Mouse (Mus musculus) heart, embryonic 14.5 days (tissue): ENCODE results near the gene B4galt3. TPM values are rescaled to one million over a fixed set of nuclear protein-coding genes. Genes with fewer than 3 reads are reported as not detected.
A peak's percentile ranks its signal among the peaks of the same experiment; 100 is the strongest.

Source experiments
- ATAC-seq: fragments of 200-750 bp; cut with Nextera tagmentation; 2 replicates; pipeline ENCODE4 v1.8.0; 2017; ENCODE audit warnings: low read depth, moderate TSS enrichment; ENCODE audit not compliant: insufficient number of reproducible peaks, insufficient read depth, low FRiP score
- H3K27ac ChIP-seq, 2 experiments: fragments of 200-500 bp in 1 of 2; fragments of 300-500 bp in 1 of 2; sonication (generic) in 1 of 2; replicated peaks in 1 of 2; 2 replicates each; pipeline ENCODE4 v1.5.1; 2012 to 2014; ENCODE audit warnings: low read depth in 2 of 2, low read length in 2 of 2, control low read depth in 1 of 2, mild to moderate bottlenecking in 1 of 2, mixed read lengths in 1 of 2; ENCODE audit not compliant: control insufficient read depth in 1 of 2, insufficient read depth in 1 of 2
- H3K27me3 ChIP-seq: fragments of 300-500 bp; sonication (generic); 2 replicates; pipeline ENCODE4 v1.6.1; 2014; ENCODE audit warnings: mild to moderate bottlenecking, low read length, control low read depth; ENCODE audit not compliant: control insufficient read depth, insufficient read depth
- H3K36me3 ChIP-seq: fragments of 300-500 bp; sonication (generic); 2 replicates; pipeline ENCODE4 v1.6.1; 2014; ENCODE audit warnings: mild to moderate bottlenecking, control low read depth, low read length, mixed read lengths; ENCODE audit not compliant: control insufficient read depth, insufficient read depth
- H3K4me1 ChIP-seq, 2 experiments: fragments of 200-500 bp in 1 of 2; fragments of 300-500 bp in 1 of 2; sonication (generic) in 1 of 2; 2 replicates each; pipeline ENCODE4 v1.6.1; 2012 to 2014; ENCODE audit warnings: low read length in 2 of 2, control low read depth in 1 of 2, mixed read lengths in 1 of 2; ENCODE audit not compliant: control insufficient read depth in 2 of 2, insufficient read depth in 2 of 2
- H3K4me2 ChIP-seq: fragments of 300-500 bp; sonication (generic); 2 replicates; pipeline ENCODE4 v1.6.1; 2014; ENCODE audit warnings: mild to moderate bottlenecking, low read length
- H3K4me3 ChIP-seq, 2 experiments: fragments of 200-500 bp in 1 of 2; fragments of 300-500 bp in 1 of 2; sonication (generic) in 1 of 2; 2 replicates each; pipeline ENCODE4 v1.5.1; 2012 to 2014; ENCODE audit warnings: low read length in 2 of 2, mild to moderate bottlenecking in 2 of 2, control low read depth in 1 of 2, low read depth in 1 of 2, moderate library complexity in 1 of 2; ENCODE audit not compliant: control insufficient read depth in 1 of 2, insufficient read depth in 1 of 2
- H3K9ac ChIP-seq: fragments of 300-500 bp; sonication (generic); 2 replicates; pipeline ENCODE4 v1.6.1; 2014; ENCODE audit warnings: mild to moderate bottlenecking, low read length
- H3K9me3 ChIP-seq: fragments of 300-500 bp; sonication (generic); 2 replicates; pipeline ENCODE4 v1.6.1; 2016; ENCODE audit warnings: low read length, control low read depth; ENCODE audit not compliant: control insufficient read depth
- WGBS: fragments of 180-500 bp; shearing (Covaris S2); extraction: QIAGEN DNeasy Blood & Tissue Kit; methylation state at CpG from one replicate; pipeline ENCODE4 v1.1.7; 2014; 5-methylcytosine and 5-hydroxymethylcytosine counted together
- polyA plus RNA-seq: library from polyadenylated mRNA; unstranded; fragments of >200 nt; fragmentation: Nextera tagmentation; extraction: Ambion mirVana; gene quantifications from 2 replicates; pipeline ENCODE4 v1.2.1, GENCODE M21; 2014

B4galt3 gene
- polyA plus RNA-seq, 1 experiment from 2014 or later = 55.6 TPM

DNA sequence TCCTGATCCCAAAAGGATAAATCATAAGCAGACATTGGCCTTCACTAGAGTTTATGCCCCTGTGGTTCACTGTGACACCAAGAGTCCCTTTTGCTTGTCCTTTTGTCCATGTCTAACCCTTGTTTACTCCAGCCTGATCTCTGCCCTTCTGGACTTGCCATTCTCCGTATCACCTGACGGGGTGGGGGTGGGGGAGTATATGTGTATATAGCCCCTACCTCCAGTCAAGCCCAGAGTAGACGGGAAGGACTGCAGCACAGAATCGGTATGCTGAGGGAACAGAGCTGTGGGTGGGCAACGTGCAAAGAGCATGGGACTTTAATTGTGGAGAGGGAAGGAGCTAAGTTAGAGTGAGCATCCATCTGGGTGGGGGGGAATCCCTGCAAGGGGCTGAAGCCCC, 45.3 kb upstream of the B4galt3 start, which contains the start of gene Apoa2:
Gene Apoa2 (plus strand): TSS at position 198 of the 400 bp plus-strand sequence.
- H3K9me3 ChIP-seq = no peaks in the 10 kb centered on the region
- no peak for ATAC-seq
- peaks cover 5 to 16% of the 10 kb centered on the region in 2 experiments for H3K4me1 ChIP-seq
- H3K36me3 ChIP-seq = peaks cover 8% of the 10 kb centered on the region
- no peaks in the 10 kb centered on the region for H3K27me3 ChIP-seq
- H3K4me3 ChIP-seq = no peak within 1 kb of the TSS
- peak within 1 kb of the TSS in 1 of 2 experiments; percentile 47; a peak in 1 of 4 replicates for H3K27ac ChIP-seq
- no peak within 1 kb of the TSS for H3K9ac ChIP-seq
- H3K4me2 ChIP-seq = no peak within 1 kb of the TSS
- 84% methylated on average over 5 of the region's 5 CpGs for WGBS

- H3K36me3 ChIP-seq = no peaks in the 10 kb centered on the region
- no peak for ATAC-seq
- H3K27ac ChIP-seq = no peak overlapping the region
- H3K4me3 ChIP-seq = no peak overlapping the region
- no peaks in the 10 kb centered on the region for H3K27me3 ChIP-seq
- WGBS = 49% methylated on average over 4 of the region's 4 CpGs
- peaks cover 0 to 8% of the 10 kb centered on the region in 2 experiments; a peak in 3 of 4 replicates for H3K4me1 ChIP-seq
- H3K9me3 ChIP-seq = no peaks in the 10 kb centered on the region
- H3K4me2 ChIP-seq = no peak overlapping the region
- no peak overlapping the region for H3K9ac ChIP-seq
These were observed 43.3 kb upstream of the B4galt3 start for GRCm38 (mm10) chr1:171226780-171227179.

DNA sequence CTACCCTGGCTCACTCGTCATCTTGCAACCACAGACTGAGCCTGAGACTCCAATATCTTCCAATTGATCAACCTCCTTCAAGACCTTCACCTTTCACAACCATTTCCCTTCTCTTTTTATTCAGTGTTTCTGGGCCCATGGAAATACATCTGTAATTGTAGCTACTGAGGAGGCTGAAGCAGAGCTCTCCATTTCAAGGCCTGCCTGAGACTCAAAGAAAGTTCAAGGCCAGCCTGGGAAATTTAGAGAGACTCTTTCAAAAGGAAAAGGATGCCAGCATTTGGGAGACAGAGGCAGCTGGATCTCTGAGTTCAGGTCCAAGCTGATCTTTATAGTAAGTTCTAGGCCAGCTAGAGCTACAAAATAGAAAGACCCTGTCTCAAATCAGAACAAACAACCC, 42.2 kb upstream of the B4galt3 start:
- Histone ChIP-seq H3K27ac (no peak overlapping the region), H3K9ac (no peak overlapping the region), H3K27me3 (no peaks in the 10 kb centered on the region), H3K4me3 (no peak overlapping the region), H3K36me3 (no peaks in the 10 kb centered on the region), H3K4me1 (peaks cover 0 to 7% of the 10 kb centered on the region in 2 experiments; a peak in 3 of 4 replicates), H3K9me3 (no peaks in the 10 kb centered on the region), H3K4me2 (no peak overlapping the region)
- no peak for ATAC-seq
- WGBS = 91% methylated on average over 1 of the region's 1 CpGs

- H3K27ac ChIP-seq = no peak overlapping the region
- no peak overlapping the region for H3K4me3 ChIP-seq
- H3K9ac ChIP-seq = no peak overlapping the region
- no peaks in the 10 kb centered on the region for H3K27me3 ChIP-seq
- WGBS = 55% methylated on average over 6 of the region's 6 CpGs
- peaks cover 13% of the 10 kb centered on the region for H3K36me3 ChIP-seq
- H3K4me1 ChIP-seq = peaks cover 0 to 5% of the 10 kb centered on the region in 2 experiments; a peak in 1 of 4 replicates
- H3K9me3 ChIP-seq = no peaks in the 10 kb centered on the region
- ATAC-seq = no peak
- no peak overlapping the region for H3K4me2 ChIP-seq
These were observed 40.4 kb upstream of the B4galt3 start for GRCm38 (mm10) chr1:171229750-171230149.

DNA sequence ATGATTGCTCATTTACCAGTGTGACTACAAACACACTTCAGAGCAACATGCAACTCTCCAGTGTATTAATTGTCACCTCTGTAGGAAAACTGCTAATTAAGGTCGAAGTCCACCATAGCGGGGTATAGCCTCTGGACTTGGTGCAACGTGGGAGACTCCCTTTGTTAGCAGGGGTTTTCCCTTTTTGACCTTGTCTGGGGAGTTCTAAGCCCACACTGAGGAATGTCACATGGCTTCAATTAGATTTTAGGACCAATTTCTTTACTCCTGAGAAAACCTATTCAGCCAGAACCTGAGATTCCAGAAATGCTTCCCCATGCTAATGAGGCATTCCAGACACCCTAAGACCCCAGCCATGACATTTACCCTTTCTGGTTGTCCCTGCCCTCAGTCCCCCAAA, 39.9 kb upstream of the B4galt3 start:
- Histone ChIP-seq H3K9ac (no peak overlapping the region), H3K4me2 (no peak overlapping the region), H3K4me1 (peaks cover 0 to 5% of the 10 kb centered on the region in 2 experiments; a peak in 1 of 4 replicates), H3K27ac (no peak overlapping the region), H3K9me3 (no peaks in the 10 kb centered on the region), H3K4me3 (no peak overlapping the region), H3K36me3 (peaks cover 18% of the 10 kb centered on the region), H3K27me3 (no peaks in the 10 kb centered on the region)
- 80% methylated on average over 3 of the region's 3 CpGs for WGBS
- no peak for ATAC-seq

- 73% methylated on average over 4 of the region's 4 CpGs for whole genome bisulfite sequencing
- no peak overlapping the region for H3K9ac ChIP-seq
- no peak overlapping the region for H3K27ac ChIP-seq
- H3K36me3 ChIP-seq = peaks cover 34% of the 10 kb centered on the region
- H3K4me3 ChIP-seq = no peak overlapping the region
- H3K4me2 ChIP-seq = no peak overlapping the region
- ATAC-seq = no peak
- peaks cover 4 to 5% of the 10 kb centered on the region in 2 experiments; a peak in 2 of 4 replicates for H3K4me1 ChIP-seq
- H3K27me3 ChIP-seq = no peaks in the 10 kb centered on the region
- no peaks in the 10 kb centered on the region for H3K9me3 ChIP-seq
These were observed 38.3 kb upstream of the B4galt3 start for GRCm38 (mm10) chr1:171231844-171232243.

GRCm38 (mm10) chr1:171232348-171232747, 37.8 kb upstream of the B4galt3 start:
- no peak overlapping the region for H3K27ac ChIP-seq
- no peaks in the 10 kb centered on the region for H3K27me3 ChIP-seq
- peaks cover 39% of the 10 kb centered on the region for H3K36me3 ChIP-seq
- no peak for ATAC-seq
- H3K4me2 ChIP-seq = no peak overlapping the region
- H3K4me1 ChIP-seq = peaks cover 4 to 5% of the 10 kb centered on the region in 2 experiments; a peak in 2 of 4 replicates
- no peak overlapping the region for H3K4me3 ChIP-seq
- no peak overlapping the region for H3K9ac ChIP-seq
- WGBS = 87% methylated on average over 5 of the region's 5 CpGs
- no peaks in the 10 kb centered on the region for H3K9me3 ChIP-seq
